Mouse (Mus musculus) c-Kit-negative CD71-positive TER-119-positive erythroid progenitor cells, embryonic 14.5 days (primary cell): ENCODE results near the gene Etv1.
"Not testable (repeated sequence)": the region's sequence is repeated elsewhere in the genome, so short reads cannot be mapped to it uniquely, and the experiment has no call there.

Source experiments
- DNase-seq: peaks from one replicate; pipeline ENCODE4 v3.0.0-alpha.2; 2013; ENCODE audit warnings: low read depth, low spot score

Gene Etv1

DNA sequence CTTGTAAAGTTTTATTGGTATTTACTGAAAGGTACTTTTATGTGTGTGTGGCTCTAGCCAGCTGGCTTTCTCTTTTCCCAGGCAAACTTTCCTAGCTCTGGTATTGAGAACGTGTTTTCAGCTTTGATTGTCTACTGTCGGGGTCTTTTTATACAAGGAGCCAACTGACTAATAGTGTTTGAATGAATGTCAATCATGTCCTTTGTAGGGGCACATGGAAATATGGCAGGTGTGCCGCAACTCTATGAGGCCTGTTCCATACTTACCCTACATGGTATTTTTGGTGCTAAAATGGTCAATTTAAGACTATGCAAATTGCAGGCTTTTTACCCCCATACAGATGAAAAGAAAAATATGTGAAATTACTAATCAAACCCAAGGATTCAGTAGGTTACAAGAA lies 37.1 kb downstream of the Etv1 start:
- no peak for DNase-seq

DNA sequence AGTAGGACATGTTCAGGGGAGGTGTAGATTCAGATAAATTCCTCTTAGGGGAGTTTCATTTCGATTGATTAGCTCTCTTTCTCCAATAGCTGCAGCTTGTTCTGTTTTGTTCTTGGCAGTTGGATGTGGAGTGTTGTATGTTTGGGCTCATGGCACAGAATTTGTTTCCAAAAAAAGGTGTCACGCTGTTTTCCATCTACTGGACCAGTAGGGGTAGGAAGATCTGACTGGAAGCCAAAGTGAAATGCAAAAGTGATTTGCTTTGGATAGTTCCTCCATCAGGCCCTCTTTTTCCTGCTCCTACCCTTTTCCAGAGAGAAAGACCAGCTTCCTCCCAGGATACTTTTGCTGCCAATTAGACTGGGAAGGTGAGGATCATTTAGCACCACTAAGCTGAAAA lies 39.1 kb downstream of the Etv1 start:
- DNase-seq = no peak

DNA sequence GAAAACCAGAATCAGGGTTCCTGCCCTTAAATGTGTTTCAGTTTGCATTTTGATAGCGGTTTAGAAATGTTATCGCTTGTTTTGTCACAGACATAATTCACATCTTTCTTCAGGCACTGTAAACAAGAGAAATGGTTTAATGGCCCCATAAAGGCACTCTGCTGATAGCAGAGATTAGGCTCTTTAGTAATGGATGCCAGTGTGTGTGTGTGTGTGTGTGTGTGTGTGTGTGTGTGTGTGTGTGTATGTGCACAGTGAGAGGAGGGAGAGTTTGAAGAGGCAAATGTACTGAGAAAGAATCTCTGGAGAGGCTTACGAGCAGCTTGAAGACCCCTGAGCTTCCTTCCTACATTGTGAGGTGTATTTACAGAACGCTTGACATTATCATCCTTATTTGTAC lies 41.5 kb downstream of the Etv1 start:
- DNase-seq = no peak

DNA sequence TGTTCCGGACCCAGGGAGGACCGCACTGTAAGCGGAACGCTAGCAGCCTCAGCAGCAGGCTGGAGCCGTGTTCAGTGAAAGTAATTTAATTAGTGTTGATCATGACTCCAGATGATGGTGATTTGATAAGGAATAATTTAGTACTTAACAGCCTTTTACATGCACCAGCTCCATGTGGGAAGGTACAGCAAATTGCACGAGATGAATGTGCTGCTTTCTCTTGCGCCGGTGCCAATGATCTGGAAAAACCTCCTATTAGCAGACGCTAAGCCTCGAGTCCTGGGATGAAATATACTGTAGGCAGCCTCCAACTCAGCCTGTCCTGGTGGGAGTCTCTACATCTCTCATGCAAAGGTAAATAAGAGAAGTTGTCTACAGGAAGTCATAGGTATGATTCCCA lies 45.2 kb downstream of the Etv1 start:
- no peak for DNase-seq

DNA sequence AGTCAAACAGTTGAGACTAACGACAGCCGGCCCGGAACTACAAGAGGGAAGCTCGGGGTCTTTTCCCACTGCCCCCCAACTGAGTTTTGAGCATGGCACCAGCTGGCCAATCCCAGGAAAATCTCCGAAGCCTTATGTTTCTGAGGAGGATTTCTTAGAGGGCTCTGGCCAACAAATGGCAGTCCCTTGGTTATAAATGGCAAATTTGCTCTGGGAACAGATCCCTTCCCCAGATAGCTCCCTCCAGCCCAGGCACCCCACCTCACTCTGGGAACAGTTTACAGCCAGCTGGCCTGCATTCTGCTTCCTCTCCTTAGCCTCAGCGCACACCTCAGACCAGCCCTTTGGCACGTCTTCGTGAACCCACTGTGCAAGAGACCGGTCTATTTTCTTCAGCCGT lies 53.8 kb downstream of the Etv1 start:
- DNase-seq = no peak

DNA sequence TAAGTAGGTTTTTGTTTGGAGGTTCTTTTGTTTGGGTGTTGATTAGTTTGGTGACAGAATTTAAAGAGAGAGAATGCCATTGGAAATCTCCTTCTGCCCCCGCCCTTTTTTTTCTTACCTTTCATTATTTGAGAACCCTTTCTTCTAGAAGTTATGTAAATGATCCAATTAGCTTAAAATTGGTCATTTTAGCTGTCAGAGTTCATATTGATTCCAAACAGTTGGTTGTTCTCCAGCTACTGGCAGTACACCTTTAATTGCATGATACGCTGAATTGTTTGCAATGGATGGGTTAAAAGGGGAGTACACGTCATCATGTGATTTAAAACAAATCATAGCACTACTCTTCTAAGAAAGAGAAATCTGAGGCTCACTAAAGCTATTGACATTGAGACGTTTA lies 55.4 kb downstream of the Etv1 start:
- DNase-seq = no peak

DNA sequence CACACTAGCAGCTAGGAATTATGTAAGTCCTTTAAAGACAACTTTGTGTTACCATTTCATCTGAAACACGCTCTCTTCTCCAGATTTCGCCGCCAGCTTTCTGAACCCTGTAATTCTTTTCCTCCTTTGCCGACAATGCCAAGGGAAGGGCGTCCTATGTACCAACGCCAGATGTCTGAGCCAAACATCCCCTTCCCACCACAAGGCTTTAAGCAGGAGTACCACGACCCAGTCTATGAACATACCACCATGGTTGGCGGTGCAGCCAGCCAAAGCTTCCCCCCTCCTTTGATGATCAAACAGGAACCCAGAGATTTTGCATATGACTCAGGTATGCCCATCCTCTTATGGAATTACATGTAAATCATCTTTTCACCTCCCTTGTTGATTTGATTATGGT lies 55.8 kb downstream of the Etv1 start:
- not testable (repeated sequence) for DNase-seq

DNA sequence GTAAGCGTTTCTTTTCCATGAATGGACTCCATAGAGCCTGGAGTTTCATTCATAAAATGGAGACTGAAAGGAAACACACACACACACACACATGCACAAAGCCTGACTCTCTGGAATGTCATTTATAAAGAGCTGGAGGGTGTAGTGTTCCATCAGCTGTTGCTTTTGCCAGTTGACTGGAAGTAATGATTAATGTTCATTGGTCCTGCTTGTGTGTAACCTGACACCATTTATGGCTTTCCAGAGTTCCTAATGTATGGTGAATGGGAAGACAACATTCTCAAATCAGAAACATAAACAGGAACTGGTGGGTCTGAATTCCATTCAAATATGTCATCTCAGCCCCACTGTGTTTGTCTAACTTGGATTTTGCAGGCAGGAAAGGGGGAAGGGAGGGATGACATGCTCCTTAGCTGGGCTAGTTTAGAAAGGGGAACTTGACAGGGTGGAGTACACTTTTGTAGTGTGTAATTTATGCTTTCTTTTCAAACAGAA lies 64.7 kb downstream of the Etv1 start:
- DNase-seq = no peak

DNA sequence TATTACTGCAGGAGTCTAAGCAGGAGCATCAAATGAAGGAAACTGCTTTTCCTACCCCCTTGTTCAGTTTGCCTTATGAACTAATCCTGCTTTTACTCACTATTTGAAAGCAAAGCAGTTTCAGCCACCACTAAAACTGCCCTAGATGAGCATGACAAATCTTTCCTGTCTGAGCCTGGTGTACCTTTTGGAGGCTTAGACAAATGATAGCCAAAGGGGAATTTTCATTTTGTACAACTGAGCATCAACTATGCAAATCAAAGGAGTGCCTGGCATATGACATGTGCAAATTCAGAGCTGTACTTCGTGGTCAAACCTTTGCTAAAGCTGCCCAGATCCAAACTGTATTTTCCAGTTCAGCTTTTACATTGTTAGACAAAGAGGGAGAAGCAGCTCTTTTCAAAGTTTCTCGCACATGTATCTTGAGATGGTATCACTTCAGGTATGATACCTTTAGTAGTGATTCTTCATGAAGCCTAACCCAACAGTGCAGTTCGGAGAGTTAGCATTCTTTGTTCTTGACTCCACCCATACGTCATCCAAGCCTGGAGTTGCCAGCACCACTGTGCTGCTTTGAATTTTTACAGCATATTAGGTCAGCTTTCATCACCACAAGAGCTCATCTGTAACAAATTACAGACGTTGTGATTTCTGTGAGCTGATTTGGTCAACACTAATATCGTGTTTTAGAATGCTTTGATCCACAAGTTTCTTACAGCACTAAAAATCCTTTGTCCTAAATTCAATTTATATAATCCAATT lies 68.5 kb downstream of the Etv1 start:
- no peak for DNase-seq

DNA sequence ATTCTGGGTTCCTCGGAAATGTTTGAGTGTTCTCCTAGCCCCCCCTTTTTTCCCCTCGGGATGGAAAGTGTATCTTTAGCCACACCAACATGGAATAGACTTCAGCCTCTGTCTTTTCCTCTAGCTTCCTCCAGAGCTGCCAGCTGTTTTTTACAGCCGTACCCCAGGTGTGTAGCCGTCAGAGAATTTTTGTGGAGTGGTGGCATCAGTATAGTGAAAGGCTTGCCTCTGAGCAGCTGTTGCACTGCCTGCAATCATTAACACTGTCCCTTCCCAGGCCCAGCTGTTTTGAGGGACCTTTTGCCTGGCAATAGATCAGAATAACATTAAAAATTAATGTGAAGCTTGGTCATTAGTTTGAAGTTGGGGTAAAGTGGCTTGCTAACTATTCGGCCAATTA lies 70.8 kb downstream of the Etv1 start:
- DNase-seq = no peak

DNA sequence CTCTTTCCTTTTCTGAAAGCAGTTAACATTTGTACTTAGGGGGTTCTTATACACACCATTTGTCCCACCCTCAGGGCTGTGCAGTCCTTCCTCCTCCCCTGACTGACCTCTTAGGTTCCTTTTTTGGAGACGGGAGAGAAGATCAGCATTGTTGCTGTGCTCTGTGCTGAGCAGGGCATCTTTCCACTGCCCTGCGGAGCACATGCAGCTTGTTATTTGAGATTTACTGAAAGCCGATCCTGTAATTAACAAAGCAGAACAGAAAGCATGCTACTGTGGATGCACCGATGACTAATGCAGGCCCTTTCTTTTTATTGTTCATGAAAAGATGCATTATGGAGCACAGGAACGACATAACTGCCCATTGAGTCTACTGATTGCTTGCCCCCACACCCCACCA lies 75.1 kb downstream of the Etv1 start:
- no peak for DNase-seq

DNA sequence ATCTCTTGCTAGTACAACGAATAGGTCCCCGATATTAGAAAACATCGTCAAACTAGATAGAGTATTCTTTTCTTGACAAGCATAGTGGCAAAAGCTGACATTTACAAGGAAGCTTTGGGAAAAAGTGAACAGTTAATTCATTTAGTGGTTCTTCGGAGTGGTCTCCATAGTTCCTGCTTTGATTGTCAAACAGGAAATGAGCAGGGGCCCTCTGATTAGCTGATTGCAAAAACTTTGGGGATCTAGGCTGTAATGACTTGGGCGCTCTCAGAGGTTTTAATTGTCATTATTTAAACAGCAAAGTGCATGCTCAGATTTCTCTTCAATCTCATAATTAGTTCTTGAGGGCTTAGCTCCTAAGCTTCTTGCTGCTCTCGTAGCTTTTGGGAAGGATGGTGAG lies 75.6 kb downstream of the Etv1 start:
- DNase-seq = no peak

DNA sequence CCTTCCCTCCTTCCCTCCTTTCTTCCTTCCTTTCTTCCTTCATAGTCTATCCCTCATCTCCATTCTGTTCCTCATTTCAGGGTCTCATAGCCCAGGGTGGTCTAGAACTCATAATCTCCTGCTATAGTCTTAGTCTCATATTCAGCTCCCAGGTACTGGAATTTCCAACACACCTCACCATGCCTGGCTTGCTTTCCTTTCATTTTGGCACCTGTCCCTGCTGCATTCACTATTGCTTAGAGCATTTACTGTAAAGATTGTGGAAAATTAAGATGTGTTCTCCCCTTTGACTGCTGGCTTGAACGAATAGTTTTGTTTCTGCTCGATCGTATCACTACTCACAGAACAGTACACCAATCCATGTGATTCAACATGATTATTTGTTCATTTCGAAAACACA lies 80.5 kb downstream of the Etv1 start:
- DNase-seq = no peak

DNA sequence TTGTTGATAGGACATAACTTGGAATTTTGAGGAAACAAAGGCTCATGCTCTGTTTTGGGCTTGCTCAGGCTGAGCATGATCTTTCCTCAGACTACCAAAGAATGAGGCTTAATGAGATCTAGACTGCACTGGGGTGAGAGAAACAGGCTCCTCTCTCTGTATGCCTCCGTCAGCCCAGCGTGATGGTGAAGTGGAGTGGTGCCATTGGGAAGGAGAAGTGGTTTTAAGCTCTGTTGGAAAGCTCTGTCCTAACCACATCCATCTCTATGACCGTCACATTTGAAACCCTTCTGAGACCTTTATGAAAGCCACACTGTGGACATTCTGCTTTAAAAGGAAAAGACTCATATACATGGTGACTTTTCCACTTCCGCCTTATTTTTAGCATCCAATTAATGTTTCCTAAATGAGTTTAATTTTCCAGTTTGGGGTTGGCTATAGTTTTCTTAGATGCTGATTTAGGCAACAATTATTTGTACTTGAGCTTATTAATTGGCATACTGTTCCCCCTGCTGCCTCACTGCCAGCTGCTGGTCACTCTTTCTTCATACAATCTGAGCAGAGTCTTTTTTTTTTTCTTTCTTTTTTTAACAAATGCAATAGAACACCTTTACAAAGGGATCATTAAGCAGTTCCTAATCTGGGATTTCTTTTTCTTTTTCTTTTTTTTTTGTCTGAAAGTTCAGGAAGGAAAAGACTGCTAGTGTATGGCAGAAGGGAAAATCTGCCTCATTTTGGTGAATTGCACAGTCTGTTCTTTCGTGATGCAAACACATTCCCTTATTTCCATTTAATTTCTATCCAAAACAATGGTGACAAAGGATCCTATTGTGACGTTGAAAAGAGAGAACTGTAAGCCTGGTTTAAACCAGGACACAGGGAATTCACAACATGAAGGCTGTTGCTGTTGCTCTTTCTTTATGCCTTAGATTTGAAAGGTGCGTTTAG lies 81.3 kb downstream of the Etv1 start:
- DNase-seq = no peak

DNA sequence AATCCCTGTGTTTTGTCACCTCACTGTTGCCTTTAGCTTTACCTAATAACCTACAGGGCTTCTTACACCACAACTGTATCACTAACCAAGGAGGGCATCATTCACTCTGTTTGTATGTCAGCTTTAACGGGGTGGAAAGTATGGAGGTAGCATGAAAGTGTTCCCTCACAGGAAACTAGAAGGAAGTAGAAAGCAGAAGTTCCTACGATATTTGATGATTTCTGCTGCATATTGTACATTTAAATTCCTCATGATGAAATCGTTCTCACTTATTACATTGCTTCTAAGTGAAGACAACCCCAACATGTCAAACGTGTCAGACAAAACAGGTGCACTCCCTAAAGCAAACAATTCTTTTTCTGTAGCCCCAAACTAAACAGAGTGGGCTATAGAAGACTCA lies 84.2 kb downstream of the Etv1 start:
- no peak for DNase-seq

DNA sequence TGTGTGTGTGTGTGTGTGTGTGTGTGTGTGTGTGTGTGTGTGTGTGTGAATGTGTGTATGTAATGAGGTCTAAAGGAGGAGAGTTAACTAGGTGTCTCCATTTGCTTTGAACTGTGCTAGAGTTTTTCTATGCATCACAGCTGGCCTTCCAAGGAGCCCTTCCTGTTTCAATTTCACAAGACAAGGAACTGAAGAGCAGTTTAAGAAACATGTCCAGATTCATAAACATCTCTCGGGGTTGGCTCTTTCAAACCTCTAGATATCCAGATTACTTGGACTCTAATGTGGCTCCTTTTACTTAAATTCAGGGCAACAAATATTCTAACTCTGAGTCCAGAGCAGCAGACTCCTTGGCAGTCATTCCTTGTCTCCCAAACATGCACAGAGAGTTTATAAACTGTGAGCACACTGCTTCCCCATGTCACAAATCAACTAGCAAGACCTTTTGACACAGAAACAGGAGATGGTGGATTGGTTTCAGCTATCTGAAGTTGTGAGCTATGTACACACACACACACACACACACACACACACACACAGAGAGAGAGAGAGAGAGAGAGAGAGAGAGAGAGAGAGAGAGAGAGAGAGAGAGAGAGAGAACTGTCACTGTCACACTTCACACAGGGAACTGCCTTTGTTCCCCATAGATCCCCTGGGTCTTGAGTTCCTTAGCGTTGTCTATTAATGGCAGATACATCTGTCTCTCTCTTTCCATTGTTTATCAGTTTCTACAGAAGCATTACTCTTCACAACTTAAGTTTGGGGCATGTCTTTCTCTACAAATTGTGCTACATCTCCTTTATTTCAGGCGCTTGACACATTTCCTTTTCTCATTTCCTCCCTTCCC lies 85.0 kb downstream of the Etv1 start:
- DNase-seq = no peak

DNA sequence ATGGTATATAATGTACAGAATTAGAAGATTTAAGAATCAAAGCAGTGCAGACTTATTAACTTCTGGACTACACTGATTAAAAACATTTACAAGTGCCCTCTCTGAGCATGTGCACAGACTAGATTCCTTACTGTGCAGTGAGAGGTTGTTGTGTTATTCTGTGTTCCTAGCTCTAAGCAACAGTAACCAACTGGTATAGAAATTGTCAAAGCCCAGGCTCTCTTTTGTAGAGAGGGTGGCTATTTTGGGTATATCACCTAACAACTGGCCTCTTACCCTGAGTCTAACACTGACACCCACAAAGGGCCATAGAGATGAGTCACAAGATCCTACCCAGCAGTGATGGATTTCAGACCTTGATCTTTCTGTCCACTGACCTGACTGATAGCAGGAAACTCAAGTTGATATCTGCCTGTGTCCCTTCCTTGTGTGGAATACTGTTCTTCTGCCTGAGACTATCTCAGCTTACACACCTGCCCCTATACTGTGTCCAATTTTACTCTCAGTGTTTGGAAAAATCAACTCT lies 95.4 kb downstream of the Etv1 start:
- no peak for DNase-seq

DNA sequence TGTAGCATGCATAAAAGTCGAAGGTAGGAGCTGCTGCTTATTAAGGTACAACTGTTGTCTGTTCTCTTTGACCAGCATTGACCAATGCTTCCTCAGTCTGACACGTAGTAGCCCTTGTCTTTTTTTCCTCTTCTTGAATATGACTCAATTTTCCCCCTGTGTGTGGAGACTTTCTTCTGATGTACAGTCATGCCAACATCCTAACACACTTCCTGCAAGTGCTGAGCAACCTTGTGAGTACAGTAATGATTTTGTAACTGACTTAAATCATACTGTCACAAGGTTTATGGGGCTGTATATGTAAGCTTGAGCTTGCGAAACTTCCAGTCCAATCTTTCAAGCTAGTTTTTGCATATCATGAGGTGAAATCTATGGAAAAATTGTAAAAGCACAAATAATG lies 125.3 kb downstream of the Etv1 start:
- DNase-seq = no peak

DNA sequence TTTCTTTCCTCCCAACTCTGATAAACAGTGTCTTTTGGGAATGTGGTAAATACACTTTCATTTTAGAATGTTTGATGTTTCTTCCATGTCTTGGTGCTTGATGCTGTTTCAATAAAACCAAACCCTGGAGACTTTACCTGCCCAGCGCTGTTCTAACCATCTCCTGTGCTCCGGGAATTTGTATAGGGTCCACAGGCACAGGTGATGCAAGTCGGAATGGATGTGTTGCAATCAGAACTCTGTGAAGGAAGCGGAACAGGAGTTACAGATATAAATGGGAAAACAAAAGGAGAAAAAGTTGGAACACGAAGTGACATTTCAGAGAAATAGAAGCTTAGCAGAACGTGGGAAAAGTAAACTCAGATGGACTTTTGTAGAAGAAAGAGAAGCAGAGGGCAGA lies 127.1 kb downstream of the Etv1 start:
- no peak for DNase-seq

DNA sequence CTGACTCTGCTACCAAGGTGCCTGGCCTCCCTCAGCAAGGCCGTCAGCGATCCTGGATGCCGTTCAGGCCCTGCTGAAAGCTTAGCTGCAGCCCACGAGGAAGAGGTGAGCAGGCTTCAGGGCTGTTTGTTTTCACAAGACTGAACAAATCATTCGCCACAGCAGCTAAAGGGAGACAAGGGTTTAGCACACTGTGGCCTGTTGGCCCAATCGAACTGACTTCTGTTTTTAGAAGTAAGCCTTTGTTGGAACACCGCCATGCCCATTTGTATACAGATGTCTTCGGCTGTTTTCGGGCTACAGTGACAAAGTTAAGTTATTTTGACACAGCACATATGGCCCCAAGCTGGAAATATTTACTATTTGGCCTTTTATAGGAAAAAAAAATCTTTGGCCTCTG lies 127.6 kb downstream of the Etv1 start:
- DNase-seq = no peak

DNA sequence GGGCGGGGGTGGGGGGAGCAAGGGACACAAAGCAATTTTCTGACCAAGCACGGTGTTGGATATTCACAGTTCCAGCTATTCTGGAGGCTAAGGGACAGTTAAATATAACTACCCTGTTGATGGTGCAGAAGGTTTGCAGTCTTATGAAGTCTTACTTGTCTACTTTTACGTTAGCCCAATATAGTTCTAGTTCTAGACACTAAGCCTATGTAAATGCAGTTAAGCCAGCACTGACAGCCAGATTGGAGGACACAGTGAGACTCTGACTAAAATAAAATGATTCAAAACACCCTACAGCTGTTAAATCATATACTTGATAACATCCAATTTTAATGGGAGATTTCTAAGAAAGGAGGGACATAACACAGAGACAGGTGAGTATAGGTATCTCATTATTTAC lies 129.8 kb downstream of the Etv1 start:
- no peak for DNase-seq
